Mouse (Mus musculus) frontal cortex, postnatal 10 days (tissue): Measurements from ENCODE around the gene Tnrc6a.

Experiments used
- DNase-seq, 2 experiments: peaks; one replicate each; pipeline ENCODE4 v3.0.0; 2022; ENCODE audit warnings: low spot score in 2 of 2, mixed read lengths in 1 of 2

Gene Tnrc6a

DNA sequence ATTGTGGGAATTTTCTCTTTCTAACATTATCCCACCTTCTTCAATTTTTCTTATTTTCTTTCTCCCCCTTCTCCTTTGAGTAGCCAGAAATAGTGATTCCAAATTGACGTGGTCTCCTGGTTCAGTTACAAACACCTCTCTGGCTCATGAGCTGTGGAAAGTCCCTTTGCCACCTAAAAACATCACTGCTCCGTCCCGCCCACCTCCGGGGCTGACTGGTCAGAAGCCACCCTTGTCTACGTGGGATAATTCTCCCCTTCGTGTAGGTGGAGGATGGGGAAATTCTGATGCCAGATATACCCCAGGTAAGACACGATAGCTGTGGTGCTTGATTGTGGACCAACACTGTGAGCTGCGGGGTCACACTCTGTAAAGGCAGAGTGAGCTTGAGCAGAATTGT lies 66.1 kb downstream of the Tnrc6a start:
- DNase-seq: no peak

DNA sequence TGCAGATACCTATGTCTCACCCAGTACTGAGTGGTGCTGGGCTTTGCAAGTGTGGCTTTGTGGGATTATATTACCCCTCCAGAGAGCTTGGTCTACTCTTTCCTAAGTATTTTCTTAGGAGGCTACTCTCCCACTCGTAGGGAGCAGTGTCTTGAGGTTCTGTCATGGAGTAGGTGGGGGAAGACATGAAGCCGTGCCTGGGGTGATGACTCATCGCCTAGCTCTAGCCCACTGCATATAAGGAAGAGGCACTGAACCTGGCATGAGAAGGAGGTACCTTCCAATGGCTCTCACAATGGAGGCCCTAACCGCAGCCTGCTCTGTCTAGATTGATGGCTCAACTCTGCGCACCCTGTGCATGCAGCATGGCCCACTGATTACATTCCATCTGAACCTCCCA lies 68.0 kb downstream of the Tnrc6a start:
- no peak for DNase-seq

DNA sequence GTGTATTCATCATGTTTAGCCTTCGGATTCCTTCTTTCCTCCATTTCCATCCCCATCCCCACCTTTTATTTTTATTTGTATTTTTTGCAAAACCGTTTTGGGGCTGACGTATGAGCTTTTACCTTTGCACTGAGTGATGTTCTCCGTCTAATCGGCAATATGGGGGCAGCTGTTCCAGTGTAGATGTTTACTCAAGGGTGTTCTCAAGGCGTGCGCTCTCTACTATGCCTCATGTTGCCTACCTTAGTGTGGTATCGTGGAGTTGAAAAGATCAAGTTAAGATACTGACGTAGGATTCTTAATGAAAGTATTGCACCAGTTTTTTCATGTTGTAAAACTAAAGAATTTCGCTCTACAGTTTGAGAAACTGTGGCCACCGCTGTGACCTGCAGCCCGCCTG lies 69.5 kb downstream of the Tnrc6a start:
- DNase-seq: no peak

DNA sequence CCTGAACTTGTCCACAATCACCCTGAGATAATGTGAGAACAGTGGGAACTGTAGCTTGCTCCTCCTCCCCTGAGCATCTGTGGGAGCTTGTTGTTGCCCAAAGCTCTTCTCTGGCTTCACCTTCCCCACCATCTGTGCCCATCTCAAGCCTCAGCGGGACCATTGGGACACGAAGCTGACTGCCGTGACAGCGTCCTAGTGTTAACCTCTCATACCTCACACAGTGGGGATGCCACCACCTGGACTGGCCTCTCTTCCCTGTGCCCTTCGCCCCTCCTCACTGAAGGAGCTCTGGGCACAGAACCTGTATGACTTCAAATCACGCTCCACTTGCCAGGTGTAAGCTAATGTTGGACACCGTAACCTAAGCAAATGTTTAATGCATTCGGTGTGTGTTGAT lies 71.0 kb downstream of the Tnrc6a start:
- no peak for DNase-seq

DNA sequence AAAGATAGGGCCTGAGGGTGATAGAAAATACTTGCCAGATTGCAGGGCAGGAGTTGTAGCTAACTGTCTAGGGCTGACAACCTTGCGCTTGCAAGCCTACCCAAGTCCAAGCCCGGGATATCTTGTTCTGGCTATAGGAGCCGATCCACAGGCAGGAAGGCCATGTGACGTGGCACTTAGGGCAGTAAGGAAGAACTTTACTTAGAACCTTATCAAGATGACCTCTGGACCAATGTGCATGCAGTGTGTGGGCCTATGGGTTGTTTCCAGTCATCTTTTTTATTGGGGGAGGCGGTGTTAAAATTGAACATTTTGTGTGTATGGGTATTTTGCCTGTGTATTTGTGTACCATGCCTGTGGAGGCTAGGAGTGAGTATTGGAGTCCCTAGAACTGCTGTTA lies 72.7 kb downstream of the Tnrc6a start:
- DNase-seq: no peak

DNA sequence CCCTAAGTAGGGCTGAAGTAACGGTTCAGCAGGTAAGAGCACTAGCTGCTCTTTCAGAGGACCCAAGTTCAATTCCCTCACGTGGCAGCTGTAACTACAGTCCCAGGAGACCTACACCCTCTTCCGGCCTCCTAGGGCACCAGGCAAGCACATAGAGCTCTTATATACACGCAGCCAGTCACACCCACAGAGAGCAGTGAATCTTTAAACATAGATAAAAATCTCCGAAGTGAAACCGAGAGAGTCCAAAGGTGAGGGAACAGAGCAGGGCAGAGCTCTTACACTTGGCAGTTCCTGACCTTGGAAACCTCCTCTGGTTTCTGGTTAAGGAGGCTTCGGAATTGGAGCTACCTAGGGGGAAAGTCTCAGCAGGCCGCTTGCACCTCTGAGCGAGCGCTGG lies 75.0 kb downstream of the Tnrc6a start:
- no peak for DNase-seq

DNA sequence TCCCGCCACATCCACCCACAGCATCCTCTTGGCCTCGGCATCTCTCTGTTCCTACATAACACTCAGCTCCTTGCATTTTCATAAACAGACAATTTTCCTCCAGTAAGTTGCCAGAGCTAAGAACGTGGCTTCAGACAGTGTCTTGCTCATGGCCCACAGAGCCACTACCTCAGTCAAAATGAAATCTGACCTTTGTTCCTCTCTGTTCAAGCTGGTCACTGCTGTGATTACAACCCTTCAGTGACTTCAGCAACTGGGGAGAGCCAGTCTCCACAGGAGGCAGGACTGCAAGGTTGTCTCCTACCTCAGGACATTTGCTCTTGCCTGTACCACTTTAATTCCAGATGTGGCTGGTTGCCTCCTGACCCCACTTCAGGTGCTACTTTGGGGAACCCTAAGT lies 75.5 kb downstream of the Tnrc6a start:
- DNase-seq: no peak

DNA sequence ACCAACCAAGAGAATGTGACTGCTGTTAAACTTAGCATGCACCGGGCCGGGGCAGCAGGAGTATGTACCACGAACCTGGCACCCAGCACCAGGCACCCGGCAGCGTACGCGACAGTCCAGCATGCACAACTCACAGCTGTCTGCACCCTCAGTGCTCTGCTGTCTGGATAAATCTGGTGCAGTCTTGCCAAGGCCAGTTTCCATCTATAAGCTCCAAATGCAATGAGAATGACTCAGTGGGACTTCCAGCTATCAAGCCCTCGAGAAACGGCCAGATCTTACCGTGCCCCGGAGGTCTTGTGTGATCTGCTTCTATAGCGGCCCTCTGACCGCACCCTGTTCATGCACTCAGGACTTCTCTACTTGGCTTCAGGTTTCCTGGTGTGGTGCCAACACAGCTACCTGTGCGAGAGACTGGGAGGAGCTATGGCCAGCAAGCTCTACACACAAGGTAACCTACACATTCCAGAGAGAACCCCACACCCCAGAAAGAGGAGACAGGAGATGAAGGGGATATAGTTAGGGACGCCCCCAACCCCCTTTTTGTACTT lies 76.0 kb downstream of the Tnrc6a start:
- DNase-seq: no peak

DNA sequence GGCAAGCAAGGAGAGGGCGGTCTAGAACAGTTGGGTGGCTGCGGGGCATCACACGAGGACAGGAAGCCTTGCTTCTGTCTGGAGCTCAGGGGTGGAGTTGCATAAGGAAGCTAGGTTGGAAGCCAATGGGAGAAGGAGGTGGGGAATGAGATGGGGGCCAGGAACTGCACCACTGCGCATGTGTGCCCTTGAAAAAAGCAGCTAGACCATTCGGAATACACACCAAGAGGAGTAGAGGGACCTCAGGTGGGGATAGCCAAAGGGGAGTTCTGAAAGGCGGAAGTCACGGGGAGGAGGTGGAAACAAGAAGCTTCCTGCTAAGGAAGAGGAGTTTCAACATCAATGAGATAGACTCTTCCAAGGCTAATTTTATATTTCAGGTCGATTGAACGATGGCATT lies 77.0 kb downstream of the Tnrc6a start:
- DNase-seq: no peak

DNA sequence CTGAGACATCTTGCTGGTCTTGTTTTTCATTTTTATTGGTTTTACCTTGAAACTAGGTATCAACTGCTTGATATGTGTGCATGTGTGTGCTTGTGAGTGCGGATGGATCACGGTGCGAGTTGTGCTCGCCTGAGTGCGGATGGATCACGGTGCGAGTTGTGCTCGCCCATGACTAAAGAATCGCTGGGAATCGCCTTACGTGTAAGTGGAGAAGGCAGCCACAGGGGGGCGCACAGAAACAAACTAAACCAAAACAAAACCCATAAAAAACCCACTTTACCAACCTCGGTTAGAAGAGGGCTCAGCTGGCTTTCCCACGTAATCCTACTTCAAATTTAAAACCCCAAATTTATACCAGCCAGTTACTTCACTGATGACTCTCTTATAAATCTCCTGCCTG lies 81.6 kb downstream of the Tnrc6a start:
- DNase-seq: peak in 1 of 2 experiments; percentile 59

DNA sequence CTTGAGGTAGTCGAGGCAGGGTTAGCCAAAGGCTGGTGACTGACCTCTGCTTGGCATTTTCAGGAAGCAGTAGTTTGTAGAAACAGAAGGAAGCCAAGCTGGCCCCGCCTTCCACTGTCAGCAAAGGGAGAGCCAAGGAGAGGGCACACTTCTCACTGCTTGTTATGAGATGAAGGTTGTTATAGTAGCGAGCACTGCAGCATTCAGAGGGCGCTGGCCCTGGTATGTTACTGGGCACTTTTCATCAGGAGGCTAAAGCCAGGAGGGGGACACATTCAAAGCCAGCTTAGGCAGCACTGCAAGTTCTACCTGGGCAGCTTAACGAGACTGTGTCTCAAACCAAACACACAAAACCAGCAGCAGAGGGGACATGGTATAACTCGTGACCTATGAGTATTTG lies 83.9 kb downstream of the Tnrc6a start:
- DNase-seq: no peak

DNA sequence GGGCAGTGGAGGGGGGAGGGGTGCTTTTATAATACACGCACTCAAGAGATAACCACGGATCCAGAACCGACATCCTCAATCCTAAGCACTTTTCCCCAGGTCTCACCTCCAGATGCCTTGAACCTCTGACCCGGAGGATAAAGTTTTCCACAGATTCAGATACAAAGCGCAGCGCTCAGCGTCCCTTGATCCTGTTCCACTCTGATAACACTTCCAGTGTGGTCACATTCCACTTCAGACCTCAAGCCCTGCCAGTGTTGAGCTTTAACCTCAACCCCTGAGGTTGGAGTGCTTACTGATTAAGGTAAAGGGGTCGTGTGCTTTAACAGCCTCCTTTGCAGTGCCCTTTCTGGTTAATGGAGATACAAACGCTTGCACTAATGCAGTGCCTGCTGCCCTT lies 86.2 kb downstream of the Tnrc6a start:
- no peak for DNase-seq

DNA sequence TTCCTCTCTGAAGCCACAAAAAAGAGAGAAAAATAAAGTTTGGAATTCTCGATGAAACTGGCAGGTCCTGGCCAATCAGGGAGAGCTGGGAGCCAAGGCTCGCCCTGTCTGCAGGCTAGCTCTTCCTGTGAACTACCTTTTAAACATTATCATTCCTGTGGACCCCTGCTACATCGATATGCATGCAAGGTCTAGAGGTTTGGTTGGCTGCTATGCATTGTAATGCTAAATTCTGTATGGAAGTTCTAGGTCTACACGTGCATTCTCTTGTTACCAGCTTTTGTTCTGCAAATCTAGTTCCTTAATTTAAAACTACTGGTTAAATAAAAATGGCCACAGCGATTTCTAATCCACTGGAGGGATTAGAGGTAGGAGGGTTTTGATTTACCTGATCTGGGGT lies 87.8 kb downstream of the Tnrc6a start:
- no peak for DNase-seq

DNA sequence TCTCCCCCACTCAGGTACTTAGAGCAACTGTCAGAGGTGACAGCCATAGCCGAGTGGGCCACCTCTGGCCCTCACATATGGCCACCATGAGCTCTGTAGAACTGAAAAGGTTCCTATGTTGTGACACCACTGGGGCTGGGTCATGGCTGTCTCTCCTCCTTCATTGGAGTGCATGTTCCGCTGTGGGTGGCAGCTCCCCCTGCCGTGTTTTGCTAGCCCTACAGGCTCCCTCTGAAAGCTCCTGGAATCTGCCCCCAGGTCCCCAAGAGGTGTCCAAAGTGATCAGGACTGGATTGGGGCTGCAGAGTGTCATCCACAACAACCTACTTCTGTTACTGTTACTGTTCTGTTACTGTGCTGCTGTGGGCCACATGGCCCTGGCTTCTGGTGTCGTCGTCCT lies 88.6 kb downstream of the Tnrc6a start:
- DNase-seq: no peak

DNA sequence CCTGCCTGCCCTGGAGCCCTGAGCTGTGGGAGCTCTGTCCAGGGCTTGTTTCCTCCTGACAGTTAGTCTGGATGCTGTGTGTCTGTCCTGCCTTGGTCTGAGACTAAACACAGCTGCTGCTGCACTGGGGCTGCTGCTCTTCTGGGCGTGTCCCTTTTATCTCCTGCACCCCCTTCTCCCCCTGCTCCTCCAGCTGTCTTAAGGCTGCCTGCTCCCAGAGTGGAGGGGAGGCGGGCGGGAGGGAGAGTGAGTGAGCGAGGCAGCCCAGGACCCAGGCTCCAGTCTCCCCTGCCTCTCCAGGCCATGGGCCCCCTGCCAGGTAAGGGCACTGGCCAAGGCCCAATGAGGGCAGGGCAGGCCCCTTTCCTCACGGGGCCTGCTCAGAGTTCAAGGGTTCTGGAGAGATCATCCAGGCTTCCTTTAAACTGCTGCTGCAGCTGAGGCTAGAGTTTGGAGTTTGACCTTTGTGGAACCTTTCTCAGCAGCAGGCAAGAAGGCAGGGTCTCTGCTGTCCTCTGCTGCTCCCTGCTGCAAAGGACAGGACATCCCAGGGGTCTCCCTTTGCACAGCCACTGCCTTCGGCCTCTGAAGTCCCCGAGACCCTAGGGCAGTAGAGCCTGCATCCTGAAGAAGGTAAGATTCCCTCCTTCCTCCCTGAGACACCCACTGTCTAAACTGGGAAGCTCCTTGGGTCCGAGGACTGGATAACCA lies 90.8 kb downstream of the Tnrc6a start, which contains the start of gene Slc5a11:
Gene Slc5a11, plus strand, starts transcription at position 416 of the 711 bp plus-strand sequence.
- DNase-seq: no peak

DNA sequence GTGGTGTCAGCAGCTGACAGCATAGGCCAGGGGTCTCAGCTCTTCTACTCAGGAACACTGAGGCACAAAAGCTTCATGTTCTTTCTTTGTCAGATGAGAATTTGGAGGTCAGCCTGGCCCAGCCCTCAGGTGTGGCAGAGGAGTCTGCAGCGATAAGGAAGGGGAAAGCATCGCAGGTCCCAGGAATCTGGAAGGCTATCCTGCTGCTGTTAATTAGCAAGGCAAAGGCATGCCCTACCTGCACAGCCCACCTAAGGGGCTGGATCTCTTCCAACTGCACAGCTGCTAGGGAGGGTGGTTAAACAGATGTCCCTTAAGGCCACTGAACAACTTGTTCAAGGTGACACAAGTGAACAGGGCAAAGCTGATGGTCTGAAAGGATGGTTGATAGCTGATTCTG lies 91.5 kb downstream of the Tnrc6a start:
- no peak for DNase-seq

DNA sequence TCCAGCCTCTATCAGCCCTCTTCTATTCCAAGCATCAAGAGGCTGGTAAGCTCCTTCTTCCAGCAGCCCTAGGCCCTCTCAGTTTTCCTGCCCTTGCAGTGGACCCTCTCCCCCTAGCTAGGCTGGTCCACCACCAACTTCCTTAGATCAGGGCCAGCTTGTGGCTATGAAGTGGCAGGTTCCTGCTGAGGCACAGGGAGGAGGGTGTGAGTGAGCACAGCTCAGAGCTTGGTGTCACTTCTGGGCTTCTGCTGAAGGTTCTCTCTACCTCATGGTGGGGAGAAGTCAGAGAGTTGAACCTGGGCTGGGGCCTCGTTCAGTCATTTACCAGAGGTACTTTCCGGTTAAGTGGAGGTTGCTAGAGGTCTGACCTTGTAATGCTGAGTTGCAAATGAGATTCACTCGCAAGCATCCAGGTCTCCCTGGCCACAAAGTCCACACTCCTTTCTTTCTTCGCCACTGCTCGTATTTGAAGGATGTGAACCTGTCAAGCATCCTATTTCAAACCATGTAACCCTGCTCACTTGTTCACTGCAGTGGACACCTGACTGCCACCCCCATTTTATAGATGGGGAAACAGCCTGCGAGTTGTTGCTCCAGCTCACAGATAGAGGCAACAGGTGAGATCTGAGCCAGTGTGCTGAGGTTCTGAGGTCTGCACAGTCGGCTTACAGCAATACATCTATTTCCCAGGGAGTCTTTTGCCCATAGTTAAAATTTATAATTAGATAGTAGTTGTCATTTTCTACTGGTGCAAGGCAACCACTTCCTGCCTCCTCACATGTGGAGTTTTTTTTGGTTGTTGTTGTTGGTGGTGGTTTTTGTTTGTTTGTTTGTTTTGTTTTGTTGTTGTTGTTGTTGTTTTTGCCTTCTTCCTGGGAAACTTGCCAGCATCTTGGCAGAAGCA lies 94.0 kb downstream of the Tnrc6a start:
- no peak for DNase-seq

DNA sequence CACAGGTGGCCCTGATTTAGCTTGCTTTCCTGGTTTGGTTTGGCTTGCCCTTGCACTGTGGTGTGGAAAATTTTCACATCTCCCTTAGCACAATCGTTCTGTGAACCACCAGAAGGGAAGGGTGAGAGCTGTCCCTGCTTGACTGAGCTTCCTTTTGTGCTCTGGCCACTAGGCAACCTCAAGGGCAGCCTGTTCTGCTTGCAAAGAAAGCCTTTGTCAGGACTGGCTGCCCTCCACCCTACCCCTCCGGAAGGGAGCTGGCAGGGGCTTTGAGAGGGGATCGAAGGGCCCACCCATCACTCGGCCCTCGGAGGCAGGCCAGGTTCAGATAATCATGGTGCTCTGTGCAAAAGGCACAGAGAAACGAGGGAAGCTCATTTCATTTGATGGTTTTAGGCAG lies 94.9 kb downstream of the Tnrc6a start:
- peak; percentile 31 to 48 for DNase-seq

DNA sequence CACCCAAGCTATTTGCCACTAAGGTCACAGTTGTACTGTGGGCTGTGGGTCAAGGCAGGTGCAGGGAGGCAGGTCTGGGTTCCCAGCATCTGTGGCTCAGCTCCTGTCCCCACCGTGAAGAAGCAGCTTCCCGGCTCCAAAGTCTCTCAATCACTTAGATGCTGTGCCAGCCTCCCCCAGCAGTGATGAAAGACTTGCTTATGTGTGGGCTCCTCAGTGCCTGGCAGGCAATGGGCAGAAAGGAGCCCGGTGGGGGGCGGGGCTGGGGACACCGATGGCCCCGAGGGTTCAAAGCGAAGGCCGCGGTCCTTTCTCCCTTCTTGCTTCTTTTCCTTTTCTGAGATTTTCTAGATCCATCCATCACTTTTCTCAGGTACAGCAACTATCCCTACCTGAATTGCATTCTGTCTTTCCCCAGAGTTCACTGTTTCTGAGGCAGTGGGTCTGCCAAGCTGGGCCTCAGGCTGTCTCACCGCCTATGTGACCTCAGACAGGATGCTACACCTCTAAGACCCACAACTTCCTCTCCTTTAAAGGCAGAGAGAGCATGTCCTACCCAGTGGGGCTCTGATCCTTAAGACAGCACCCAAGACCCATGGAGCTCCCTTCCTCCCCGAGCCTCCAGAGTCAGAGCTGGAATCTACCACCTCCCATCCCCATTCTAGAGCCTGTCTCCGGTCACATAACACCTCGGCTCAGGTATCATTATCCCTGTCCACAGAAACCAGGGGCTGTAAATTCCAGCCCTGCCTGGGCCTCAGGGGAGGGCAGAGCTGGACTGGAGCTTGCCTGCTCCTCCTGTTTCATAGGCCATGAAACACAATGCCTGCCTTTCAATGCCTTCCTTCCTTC lies 96.3 kb downstream of the Tnrc6a start:
- DNase-seq: no peak

DNA sequence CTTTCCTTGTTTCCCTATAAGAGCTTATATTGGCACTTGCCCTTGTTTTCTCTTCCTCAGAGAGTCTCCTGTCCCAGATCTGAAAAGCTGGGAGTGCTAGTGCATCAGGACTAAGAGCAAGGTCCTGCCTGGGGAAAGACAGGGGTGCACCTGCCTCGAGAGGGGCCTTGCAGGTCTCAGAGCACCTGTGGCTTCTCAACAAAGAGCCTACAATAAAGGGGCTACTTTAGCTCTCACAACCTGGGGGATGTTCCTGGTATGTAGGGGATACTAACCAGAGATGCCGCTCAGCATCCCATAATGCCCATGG lies 96.9 kb downstream of the Tnrc6a start:
- no peak for DNase-seq

DNA sequence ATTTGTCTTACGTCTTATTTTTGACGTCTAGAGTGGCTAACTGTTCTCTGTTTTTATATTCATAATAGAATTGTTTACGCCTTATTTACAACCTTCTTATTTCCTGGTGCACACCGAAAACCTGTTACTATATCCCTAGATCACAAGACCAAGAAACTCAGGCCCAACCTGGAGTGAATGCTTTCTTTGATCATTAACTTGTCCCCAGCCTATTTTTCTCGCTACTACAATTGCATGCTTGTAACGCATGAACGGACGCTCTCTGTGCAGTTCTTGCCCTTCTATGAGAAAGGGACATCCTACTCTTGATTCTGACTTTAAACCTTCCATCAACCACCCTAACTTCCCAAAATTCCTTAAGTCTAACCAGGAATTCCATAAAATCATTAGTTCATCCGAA lies 100.4 kb downstream of the Tnrc6a start:
- no peak for DNase-seq

DNA sequence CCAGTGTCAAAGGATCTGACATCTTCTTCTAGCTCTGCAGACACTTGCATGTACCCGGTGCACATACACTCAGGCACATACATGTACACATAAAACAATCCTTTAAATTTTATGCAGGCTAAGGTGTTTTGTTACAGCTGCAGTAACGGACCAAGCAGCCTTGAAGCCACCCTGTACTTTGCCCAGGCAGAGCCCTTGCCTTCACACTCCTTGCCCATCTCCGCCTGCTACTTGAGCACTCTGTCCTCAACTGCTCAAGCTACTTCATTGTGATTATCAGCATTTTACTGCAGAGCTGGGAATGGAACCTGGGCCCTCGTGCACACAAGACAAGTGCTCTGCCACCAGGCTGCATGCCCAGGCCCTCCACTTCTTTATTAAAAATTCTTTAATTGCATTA lies 101.5 kb downstream of the Tnrc6a start:
- no peak for DNase-seq
